Mouse (Mus musculus) G1E (cell line): ENCODE results near the gene Lrriq3.

Experiments
- CTCF ChIP-seq: IDR thresholded peaks from 2 replicates; pipeline ENCODE4 v1.5.1; 2012; ENCODE audit warnings: low read depth, low read length, inconsistent platforms, mixed read lengths
- GATA1 ChIP-seq: IDR thresholded peaks from 2 replicates; pipeline ENCODE4 v1.6.1; 2012; ENCODE audit warnings: borderline replicate concordance, low read length, inconsistent platforms, mixed read lengths
- TAL1 ChIP-seq: conservative IDR thresholded peaks from 2 replicates; pipeline ENCODE4 v1.6.1; 2012; ENCODE audit warnings: low read depth, low read length, inconsistent platforms, mixed read lengths

DNA sequence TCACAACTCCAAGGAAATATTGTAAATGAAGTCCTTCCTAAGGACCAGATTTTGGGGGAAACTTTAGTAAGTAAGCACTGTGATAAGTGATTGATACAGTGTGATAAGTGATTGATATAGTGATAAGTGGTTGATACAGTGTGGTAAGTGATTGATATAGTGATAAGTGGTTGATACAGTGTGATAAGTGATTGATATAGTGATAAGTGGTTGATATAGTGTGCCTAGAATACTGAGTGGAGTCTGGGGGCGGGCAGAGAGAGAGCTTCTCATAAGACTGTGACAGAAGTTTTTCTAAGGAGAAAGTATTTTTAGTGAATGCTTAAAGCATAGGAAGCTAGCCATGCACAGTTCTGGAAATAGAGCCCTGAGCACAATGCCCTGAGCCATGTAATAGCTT, 51.1 kb downstream of the Lrriq3 start:
- TF ChIP-seq CTCF: no peak
- TF ChIP-seq GATA1: no peak
- TF ChIP-seq TAL1: no peak
